Mouse (Mus musculus) embryonic stem cell, embryonic (primary cell): ENCODE results near the gene Znhit3.

ENCODE experiments used
- CTCF ChIA-PET, 4 experiments: fragments of 300-600 bp in 2 of 4; fragments of 350-600 bp in 2 of 4; sonication (Branson Sonifier 250); formaldehyde crosslinking; loops; one replicate each; lab custom pipeline; 2022; ENCODE audit warnings: inconsistent platforms in 2 of 4; lab: Charles Lee
- POLR2A ChIA-PET, 4 experiments: fragments of 300-600 bp in 2 of 4; fragments of 350-600 bp in 2 of 4; sonication (Branson Sonifier 250); formaldehyde crosslinking; loops; one replicate each; lab custom pipeline; 2022; ENCODE audit warnings: antibody characterized with exemption in 4 of 4, inconsistent platforms in 1 of 4; lab: Charles Lee

Znhit3 gene

DNA sequence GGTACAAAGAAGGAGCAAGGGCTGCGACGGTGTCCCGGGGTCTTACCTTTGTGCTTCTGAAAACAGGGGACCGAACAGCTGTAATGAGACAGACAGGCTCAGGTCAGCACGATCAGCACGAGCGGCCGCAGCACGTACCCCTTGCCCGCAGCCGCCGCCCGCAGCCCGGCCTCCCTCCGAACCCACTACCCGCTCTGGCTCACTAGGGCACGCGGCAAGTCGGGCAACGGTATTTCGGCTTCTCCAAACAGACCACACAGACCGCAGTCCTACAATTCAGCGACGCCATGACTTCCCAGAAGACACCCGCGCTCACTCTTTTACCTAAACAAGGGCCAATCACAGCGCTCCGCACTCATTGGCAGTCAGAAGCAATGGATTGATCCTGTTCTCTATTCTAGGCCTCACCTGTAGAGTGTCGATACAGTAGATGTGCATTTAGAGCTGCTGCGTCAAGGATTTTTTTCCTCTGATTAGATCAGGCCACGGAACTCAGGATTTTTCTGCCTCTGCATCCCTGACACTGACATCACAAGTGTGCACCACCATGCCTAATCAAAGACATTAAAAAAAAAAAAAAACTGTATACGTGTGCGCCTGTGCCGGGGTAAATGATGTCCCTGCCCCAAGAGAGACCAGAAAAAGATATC, at the start of gene Znhit3:
Znhit3 (minus strand) TSS at position 314 of the 650 bp plus-strand sequence.
- POLR2A ChIA-PET: interaction anchor here (0.5 to 3.8 kb wide), 36 partner anchors 9 to 437 kb away, joined by 3 to 24 read pairs (median 4); partner anchors contain the start of genes Mrm1 (in 2 of the 4), Myo19 (in 2 of the 4), Pigw (in 2 of the 4) and Appbp2 (in 1 of the 4)
- CTCF ChIA-PET: interaction anchor here in 3 of 4 experiments (0.5 to 4.0 kb wide), 14 partner anchors 14 to 1442 kb away, joined by 3 to 44 read pairs (median 4); partner anchors contain the start of genes 1700125H20Rik (in 1 of the 3), Ggnbp2 (in 1 of the 3) and Mrm1 (in 1 of the 3)

DNA sequence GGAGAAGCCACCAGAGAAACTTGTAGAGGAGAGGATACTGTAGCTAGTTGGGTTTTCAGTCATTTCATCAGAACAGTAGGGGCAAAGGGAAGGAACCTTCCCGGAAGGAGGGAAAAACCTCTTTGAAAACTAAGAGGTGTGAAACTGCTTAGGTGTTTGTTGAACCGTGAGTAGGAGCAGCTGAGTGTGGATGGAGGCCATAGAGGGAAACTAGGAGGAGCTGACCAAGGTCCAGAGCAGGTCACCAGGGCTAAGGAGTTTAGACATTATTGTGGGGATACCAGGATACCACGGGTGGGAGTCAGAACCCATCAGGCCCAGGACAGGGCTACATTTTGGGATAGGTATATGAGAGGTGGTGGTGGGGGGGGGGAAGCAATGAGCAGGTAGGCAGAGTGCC, 47.4 kb upstream of the Znhit3 start:
- ChIA-PET CTCF (interaction anchor here in 1 of 4 experiments (4.9 kb wide), 1 partner anchor 45 kb away, joined by 14 read pairs; no protein-coding TSS in a partner anchor), POLR2A (no interaction called here)

DNA sequence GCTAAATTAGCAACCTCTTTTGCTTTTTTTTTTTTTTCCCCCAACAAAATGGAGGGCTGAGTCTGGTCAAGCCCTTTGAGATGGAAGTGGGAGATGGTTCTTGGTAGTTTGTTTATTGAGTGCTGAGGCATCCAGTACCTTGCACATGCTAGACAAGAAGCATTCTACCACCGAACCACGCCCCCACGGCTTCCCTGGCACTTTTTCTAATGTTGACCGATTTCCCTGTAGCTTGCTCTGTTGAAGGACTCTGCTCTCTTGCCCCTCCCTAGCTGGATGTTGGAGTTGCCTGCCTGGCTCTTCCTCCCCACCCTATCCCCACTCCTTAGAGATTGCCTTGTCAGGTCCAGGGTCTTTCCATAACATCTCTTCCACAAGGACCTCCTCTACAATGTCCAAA, 46.4 kb upstream of the Znhit3 start:
- POLR2A ChIA-PET: interaction anchor here in 1 of 4 experiments (0.7 to 1.4 kb wide), 2 partner anchors 12 to 92 kb away, joined by 3 read pairs; no protein-coding TSS in a partner anchor
- CTCF ChIA-PET: interaction anchor here in 2 of 4 experiments (0.6 to 4.9 kb wide), 2 partner anchors 44 to 57 kb away, joined by 3 to 14 read pairs; no protein-coding TSS in a partner anchor

DNA sequence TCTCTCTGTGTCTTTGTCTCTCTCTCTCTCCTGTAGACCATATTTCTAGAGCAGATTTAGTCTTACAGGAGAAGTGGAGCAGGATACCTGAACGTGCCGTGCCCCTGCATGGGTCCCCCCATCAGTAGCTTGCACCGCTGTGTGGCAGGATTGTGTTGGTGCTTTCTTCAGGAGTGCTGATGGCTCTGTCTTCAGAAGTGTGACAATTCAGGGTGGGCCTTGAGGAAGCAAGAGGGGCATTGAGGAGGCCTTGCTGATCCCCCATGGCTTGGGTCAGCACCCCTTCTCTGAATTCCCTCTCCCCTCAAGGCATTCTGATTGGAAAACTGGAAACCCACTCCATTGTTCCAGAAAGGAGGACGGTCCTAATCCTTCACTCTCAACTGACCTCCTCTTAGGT, 45.4 kb upstream of the Znhit3 start:
- CTCF ChIA-PET: interaction anchor here in 2 of 4 experiments (0.5 to 4.9 kb wide), 2 partner anchors 43 to 46 kb away, joined by 3 to 14 read pairs; no protein-coding TSS in a partner anchor
- POLR2A ChIA-PET: interaction anchor here in 1 of 4 experiments (0.5 to 1.4 kb wide), 3 partner anchors 11 to 178 kb away, joined by 3 to 5 read pairs (median 3); partner anchors contain the start of gene Usp32

DNA sequence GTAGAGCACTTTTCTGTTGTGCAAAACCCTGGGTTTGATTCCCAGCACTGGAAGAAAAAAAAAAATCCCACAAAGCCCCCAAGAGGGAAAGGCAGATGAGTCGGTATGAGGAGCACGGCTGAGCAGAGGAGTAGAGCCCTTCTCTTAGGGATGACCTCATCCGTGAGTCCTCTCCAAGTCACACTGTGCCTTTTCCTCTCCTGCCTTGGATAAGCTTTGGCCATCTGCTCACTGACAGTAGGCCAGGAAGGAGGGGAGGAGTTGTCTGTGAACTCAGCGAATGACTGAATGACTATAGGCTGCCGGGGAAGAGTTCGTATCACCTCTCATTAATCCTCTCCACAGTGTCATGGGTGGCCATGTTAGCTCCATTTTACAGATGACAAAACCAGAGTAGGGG, 44.6 kb upstream of the Znhit3 start:
- POLR2A ChIA-PET: interaction anchor here in 1 of 4 experiments (1.2 to 1.4 kb wide), 2 partner anchors 11 to 17 kb away, joined by 3 to 5 read pairs; no protein-coding TSS in a partner anchor
- CTCF ChIA-PET: interaction anchor here in 2 of 4 experiments (0.6 to 1.4 kb wide), 2 partner anchors 45 to 210 kb away, joined by 5 to 8 read pairs; partner anchors contain the start of genes 1700125H20Rik (in 1 of the 2) and Znhit3 (in 1 of the 2)

DNA sequence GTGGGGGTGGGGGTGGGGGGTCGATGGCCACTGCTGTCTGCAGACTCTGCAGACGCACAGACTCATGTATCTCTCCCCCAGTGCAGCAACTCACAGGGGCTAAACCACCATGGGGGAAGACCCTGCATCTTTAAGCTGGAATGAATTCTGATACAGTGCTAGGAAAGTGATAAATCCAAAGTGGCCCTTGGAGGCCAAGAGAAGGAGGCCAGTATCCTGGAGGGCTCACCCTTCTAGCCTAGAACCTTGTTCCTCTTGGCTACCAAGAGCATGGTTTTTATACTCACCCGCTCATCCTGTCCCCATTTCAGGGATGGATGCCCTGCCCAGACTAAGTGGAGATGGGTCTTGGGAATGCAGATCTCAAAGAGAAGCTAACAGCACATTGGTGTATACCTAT, 44.1 kb upstream of the Znhit3 start:
- CTCF ChIA-PET: interaction anchor here in 1 of 4 experiments (1.4 kb wide), 1 partner anchor 210 kb away, joined by 5 read pairs; the partner anchor contains the start of gene 1700125H20Rik
- POLR2A ChIA-PET: interaction anchor here in 1 of 4 experiments (1.2 to 1.4 kb wide), 2 partner anchors 12 to 16 kb away, joined by 3 to 5 read pairs; no protein-coding TSS in a partner anchor

DNA sequence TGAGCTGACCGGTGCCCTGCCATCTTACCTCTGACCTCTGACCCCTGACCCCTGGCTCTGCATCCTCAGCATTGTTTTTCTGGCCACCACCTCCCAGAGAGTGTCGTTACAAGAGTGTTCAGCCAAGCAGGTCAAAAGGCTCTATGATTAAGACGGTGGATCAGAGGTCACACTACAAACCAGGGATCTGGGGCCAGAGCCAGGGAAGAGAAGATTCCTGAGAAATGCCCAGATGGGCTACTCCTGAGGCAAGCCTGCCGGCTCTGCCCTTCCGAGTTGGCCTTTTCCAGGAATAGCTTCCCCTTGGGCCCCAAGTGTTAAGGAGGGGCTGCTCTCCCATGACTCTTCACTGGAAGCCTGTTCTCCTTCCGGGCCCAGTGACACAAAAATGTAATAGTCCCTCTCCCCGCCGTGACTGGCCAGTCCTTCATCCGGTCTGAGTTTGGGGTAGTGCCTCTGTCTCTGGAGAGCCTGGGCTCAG, 43.6 kb upstream of the Znhit3 start:
- ChIA-PET POLR2A (interaction anchor here in 2 of 4 experiments (0.6 to 1.4 kb wide), 4 partner anchors 12 to 351 kb away, joined by 3 to 5 read pairs (median 3); partner anchors contain the start of gene Ppm1d (in 1 of the 2)), CTCF (interaction anchor here in 1 of 4 experiments (0.6 to 1.4 kb wide), 2 partner anchors 40 to 211 kb away, joined by 3 to 5 read pairs; partner anchors contain the start of gene 1700125H20Rik)

DNA sequence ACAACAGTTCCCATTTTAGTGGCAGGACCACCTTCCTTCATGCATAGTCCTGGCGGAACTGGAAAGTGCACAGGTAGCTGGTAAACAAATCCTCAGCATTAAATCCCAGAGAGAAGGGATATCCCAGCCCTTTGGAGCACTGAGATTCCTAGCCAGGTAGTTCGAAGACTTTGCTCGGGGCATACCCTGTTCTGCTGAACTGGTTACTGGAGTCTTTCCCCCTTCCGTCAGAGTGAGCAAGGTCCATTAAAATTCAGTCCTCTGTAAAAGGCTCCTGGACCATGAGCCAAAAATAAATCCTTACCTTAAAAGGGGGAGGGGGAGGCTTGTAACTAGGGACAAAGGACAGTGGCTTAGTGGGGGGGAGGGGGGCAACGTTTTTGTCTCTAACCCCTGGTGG, 43.0 kb upstream of the Znhit3 start:
- POLR2A ChIA-PET: interaction anchor here in 2 of 4 experiments (0.6 to 1.4 kb wide), 5 partner anchors 15 to 352 kb away, joined by 3 to 5 read pairs (median 3); partner anchors contain the start of gene Ppm1d (in 1 of the 2)
- CTCF ChIA-PET: interaction anchor here in 2 of 4 experiments (0.6 to 1.3 kb wide), 2 partner anchors 40 to 41 kb away, joined by 3 to 4 read pairs; no protein-coding TSS in a partner anchor

DNA sequence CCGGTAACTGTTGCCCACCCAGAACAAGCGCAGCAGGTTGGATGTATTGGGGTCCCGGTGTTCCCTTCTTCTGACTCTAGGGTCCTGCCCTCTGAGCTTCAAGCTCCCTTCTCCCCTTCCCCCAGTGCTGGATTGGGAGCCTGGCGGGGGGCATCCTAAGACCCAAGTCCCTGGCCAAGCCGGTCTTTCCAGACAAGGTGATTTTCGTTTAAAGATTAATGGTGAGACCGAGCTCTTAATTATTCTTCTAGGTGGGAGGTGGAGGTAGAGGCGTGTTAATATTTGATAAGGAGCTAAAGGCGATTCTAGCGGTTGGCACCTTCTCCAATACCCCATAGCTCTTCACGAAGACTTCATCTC, 42.1 kb upstream of the Znhit3 start:
- ChIA-PET POLR2A (interaction anchor here in 2 of 4 experiments (0.5 to 2.0 kb wide), 10 partner anchors 10 to 665 kb away, joined by 3 to 8 read pairs (median 3); no protein-coding TSS in a partner anchor), CTCF (interaction anchor here in 3 of 4 experiments (0.5 to 1.5 kb wide), 3 partner anchors 40 kb away, joined by 3 to 4 read pairs (median 3); no protein-coding TSS in a partner anchor)

DNA sequence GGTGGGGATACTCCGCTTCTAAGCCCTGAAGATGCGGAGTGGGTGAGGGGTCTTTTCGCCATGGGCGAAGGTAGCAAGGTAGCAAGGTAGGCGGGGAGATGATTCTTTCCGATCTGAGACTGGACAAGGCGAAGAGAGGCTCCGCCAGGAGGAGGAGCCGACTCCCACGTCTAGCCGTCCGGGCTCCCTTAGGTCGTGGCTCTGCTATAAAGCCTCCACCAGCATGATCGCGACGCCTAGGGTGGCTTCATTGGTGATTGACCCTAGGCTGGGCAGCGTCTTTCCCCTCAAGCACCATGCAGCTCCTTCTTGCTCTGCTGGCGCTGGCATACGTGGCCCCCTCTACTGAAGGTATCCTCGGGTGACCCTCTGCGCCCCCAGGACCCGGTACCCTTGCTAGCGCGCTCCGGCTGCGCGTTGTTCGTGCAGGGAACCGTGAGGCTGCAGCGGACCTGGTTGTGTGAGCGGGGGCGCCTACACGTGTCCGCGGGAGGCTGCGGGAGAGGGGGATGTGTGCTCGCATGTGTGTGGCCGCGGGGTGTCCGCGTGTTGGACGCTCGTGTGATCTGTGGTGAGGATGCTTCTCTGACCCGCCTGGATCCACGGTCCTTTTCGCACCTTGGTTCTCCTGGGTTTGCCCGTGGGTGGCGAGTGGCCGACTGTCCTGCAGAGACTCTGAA, 41.6 kb upstream of the Znhit3 start, which contains the start of gene Car4:
Car4 (plus strand) TSS at position 196 of the 680 bp plus-strand sequence.
- CTCF ChIA-PET: interaction anchor here in 3 of 4 experiments (0.5 to 1.5 kb wide), 4 partner anchors 39 to 40 kb away, joined by 3 to 6 read pairs (median 4); no protein-coding TSS in a partner anchor

DNA sequence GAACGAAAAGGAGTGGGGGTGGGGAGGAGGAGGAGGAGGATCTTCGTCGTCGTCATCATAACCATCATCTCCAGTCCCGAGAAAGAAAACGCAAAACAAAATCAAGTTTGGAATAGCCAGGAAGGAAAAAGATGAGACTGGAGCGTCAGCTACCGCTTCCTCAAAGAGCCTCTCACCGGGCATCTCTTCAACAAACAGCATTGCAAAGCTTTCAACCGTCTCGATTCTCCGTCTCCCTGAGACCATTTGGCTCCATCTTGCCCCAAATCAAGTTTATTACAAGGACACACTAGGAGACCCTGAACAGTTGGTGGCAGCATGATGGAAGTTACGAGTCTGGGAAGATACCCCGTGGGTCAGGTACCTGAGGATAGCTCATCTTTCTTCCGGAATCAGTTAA, 41.0 kb upstream of the Znhit3 start:
- ChIA-PET POLR2A (interaction anchor here in 3 of 4 experiments (0.5 to 2.0 kb wide), 9 partner anchors 9 to 424 kb away, joined by 3 to 8 read pairs (median 3); no protein-coding TSS in a partner anchor), CTCF (interaction anchor here in 2 of 4 experiments (1.1 to 1.5 kb wide), 2 partner anchors 39 kb away, joined by 3 to 6 read pairs; no protein-coding TSS in a partner anchor)

More for the DNA sequence above, 41.6 kb upstream of the Znhit3 start, which contains the start of gene Car4:
- POLR2A ChIA-PET: interaction anchor here in 2 of 4 experiments (0.5 to 2.0 kb wide), 11 partner anchors 9 to 266 kb away, joined by 3 to 8 read pairs (median 3); no protein-coding TSS in a partner anchor

DNA sequence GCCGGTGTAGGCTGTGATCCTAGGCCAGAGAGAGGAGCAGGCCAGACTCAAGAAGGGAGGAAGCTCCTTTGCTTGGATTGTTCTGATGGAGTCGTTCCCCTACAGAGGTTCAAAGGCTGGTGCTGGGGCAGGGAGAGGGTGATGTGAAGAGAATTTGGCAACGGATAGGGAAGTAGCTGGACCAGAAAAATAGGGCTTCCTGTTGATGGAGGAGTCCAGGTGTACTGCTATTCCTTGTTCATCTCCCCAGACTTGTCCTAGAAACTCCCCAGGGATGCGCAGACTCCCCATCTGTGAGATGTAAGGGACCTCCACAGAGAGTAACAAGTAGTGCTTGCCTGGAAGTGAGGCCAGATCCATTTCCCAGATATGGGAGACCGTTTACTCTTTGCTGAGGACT, 40.2 kb upstream of the Znhit3 start:
- ChIA-PET CTCF (interaction anchor here in 1 of 4 experiments (1.1 kb wide), 1 partner anchor 38 kb away, joined by 6 read pairs; no protein-coding TSS in a partner anchor), POLR2A (interaction anchor here in 1 of 4 experiments (0.9 to 1.4 kb wide), 3 partner anchors 13 to 86 kb away, joined by 3 read pairs; no protein-coding TSS in a partner anchor)

DNA sequence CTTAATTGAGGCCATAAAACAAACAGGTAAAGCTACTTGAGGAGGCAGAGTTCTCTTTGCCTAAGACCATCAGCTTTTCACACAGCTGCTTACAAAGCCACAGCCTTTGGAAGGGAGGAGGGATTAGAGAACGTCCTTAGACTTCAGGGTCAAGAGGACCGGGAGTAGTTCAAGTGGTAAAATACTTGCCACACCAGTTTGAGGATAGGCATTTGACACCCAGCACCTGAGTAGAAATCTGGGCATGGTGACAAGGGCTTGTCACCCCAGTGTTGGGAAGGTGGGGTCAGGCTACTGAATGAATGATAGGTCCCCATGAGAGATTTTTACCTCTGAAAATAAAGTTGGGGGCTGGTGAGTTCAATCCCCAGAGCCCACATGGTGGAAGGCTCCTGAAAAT, 36.4 kb upstream of the Znhit3 start:
- CTCF ChIA-PET: interaction anchor here in 1 of 4 experiments (1.6 kb wide), 1 partner anchor 34 kb away, joined by 5 read pairs; no protein-coding TSS in a partner anchor
- POLR2A ChIA-PET: no interaction called here

DNA sequence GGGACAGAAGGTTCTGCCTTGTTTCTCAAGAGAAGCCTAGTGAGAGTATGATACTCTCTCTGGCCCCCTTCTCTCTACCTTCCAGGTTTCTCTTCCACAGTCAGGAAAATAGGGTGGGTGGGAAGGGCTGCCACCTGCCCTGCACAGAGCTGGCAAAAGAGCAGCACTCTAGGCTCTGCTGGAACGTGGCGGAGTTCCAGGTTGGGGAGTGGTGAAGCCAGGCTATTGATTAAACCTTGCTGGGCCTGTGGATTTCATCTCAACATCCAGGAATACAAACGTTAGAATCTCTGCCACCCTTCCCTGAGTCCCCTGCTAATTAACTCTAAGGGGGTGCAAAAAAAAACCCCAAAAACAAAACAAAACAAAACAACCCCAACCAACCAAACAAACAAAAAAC, 32.4 kb upstream of the Znhit3 start:
- POLR2A ChIA-PET: interaction anchor here in 1 of 4 experiments (0.6 to 1.0 kb wide), 2 partner anchors 9 to 423 kb away, joined by 3 to 4 read pairs; partner anchors contain the start of genes Car4 and Lhx1
- CTCF ChIA-PET: no interaction called here

DNA sequence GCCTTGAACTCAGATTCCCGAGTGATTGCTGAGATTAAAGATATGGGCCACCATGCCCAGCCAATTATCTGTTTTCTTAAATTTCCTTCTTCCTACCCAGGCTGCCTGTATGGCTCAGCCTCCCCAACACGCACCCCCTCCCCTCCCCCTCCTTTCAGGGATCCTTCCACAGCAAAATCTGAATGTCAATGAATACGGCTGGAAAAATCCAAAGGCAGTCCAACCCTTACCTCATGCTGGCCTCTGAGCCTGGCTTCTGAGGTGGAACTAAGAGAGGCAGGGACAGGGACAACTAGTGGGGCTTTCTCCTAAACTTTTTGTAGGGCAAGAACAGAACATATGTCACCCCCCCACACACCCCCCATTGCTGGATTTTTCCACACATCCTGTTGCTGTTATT, 31.9 kb upstream of the Znhit3 start:
- ChIA-PET POLR2A (interaction anchor here in 2 of 4 experiments (0.6 to 1.0 kb wide), 3 partner anchors 9 to 73 kb away, joined by 3 to 4 read pairs (median 3); partner anchors contain the start of gene Car4 (in 1 of the 2)), CTCF (interaction anchor here in 1 of 4 experiments (1.6 kb wide), 1 partner anchor 30 kb away, joined by 3 read pairs; no protein-coding TSS in a partner anchor)

DNA sequence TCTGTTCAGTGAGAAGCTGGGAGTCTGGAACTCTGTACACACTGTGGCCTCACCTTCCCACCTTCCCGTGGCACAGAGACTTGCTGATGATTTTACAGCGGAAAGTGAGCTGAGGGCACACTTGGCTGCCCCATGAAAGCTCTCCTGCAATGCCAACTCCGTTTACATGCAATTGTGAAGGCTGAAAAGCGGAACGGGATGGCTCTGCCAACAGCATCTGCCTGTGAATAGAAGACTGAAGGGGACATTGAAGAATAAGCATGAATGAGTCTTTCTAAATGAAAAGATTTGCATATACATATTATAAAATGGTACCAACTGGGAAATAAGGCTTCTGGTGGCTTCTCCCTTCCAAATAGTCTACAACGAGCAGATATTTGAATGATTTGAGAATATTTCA, 31.0 kb upstream of the Znhit3 start:
- ChIA-PET CTCF (interaction anchor here in 1 of 4 experiments (1.6 kb wide), 1 partner anchor 29 kb away, joined by 3 read pairs; no protein-coding TSS in a partner anchor), POLR2A (interaction anchor here in 1 of 4 experiments (1.0 kb wide), 1 partner anchor 11 kb away, joined by 3 read pairs; no protein-coding TSS in a partner anchor)

DNA sequence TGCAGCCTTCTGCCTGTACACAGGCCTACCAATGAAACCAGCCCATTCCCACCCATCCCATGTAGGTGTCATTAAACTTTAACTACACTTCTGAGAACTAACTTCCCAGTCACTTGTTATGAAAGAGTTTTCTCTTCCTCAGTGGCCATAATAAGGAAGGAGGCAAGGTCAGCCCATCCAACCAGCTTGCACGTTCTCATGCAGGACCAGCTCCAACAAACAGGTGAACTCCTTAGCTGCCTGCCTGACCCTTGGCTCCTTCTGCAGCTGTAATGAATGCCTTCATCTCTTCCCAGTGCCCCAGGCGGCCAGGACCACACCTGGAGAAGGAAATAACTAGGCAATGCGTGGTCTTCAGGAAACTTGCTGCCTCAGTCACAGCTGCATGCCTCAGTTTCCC, 29.7 kb upstream of the Znhit3 start:
- CTCF ChIA-PET: interaction anchor here in 1 of 4 experiments (0.6 kb wide), 1 partner anchor 469 kb away, joined by 4 read pairs; no protein-coding TSS in a partner anchor
- POLR2A ChIA-PET: no interaction called here
